Mouse (Mus musculus): ENCODE results near the gene Mat2a.

DNA sequence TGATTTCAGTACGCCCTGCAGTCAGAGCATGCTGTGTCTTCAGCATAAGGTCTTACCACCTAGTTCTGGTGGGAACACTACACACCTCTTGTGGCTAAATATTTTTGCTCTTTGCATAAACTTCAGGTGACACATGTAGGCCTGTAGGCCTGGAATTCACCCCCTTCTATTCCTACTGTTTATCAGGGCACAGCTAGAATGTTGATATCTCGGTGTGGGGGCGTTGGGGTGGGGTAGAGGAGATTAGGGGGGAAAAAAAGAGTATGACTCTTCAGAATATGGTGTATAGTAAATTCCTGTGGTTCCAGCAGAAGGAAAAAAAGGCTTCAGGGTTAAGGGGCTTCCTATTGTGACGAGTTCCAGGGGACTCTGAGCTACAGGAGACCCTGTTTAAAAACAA, 17.2 kb upstream of the Mat2a start:
- TF ChIP-seq MAFK (IDR thresholded peaks at IDR 0.05; ENCODE audit: insufficient replicate concordance, low read length), result no peak
- no peak for TF ChIP-seq RAD21 (IDR thresholded peaks at IDR 0.05; ENCODE audit: low read depth, low read length)
- no peak for TF ChIP-seq MAZ (IDR thresholded peaks at IDR 0.05; ENCODE audit: low read depth, low read length)
- no peak for TF ChIP-seq CTCF (conservative IDR thresholded peaks at IDR 0.05 in 1 of 2, IDR thresholded peaks at IDR 0.05 in 1 of 2; ENCODE audit: low read depth in 2 of 2, low read length in 2 of 2)
- TF ChIP-seq CHD1 (IDR thresholded peaks at IDR 0.05; ENCODE audit: low read depth, low read length), result no peak
- TF ChIP-seq CHD2 (IDR thresholded peaks at IDR 0.05; ENCODE audit: low read length), result no peak
- TF ChIP-seq ELF1 (IDR thresholded peaks at IDR 0.05; ENCODE audit: low read depth, low read length), result no peak
- no peak for TF ChIP-seq USF2 (conservative IDR thresholded peaks at IDR 0.05; ENCODE audit: low read depth, low read length)
- no peak for TF ChIP-seq RCOR1 (conservative IDR thresholded peaks at IDR 0.05; ENCODE audit: low read depth, low read length)
- TF ChIP-seq MEF2A (IDR thresholded peaks at IDR 0.05; ENCODE audit: borderline replicate concordance, low read depth, low read length), result no peak

Data from CH12.LX (cell line).